Mouse (Mus musculus) lung, postnatal 0 days (tissue): ENCODE data around the gene Grid2. TPM values are rescaled to one million over a fixed set of nuclear protein-coding genes. Genes with fewer than 3 reads are reported as not detected.

Source experiments
- ATAC-seq: fragments of 200-750 bp; cut with Nextera tagmentation; 2 replicates; pipeline ENCODE4 v1.8.0; 2017; ENCODE audit warnings: moderate library complexity
- DNase-seq: peaks from one replicate; pipeline ENCODE4 v3.0.0-alpha.2; 2016; ENCODE audit warnings: low spot score
- H3K27ac ChIP-seq: fragments of 300-500 bp; sonication (generic); 2 replicates; pipeline ENCODE4 v1.5.1; 2014; ENCODE audit warnings: antibody characterized with exemption, mild to moderate bottlenecking, low read length, mixed read lengths
- H3K27me3 ChIP-seq: fragments of 300-500 bp; sonication (generic); replicated peaks from 2 replicates; pipeline ENCODE4 v1.6.1; 2014; ENCODE audit warnings: low read length, mixed read lengths; ENCODE audit not compliant: insufficient read depth
- H3K36me3 ChIP-seq: fragments of 300-500 bp; sonication (generic); 2 replicates; pipeline ENCODE4 v1.6.1; 2014; ENCODE audit warnings: low read length, mixed read lengths; ENCODE audit not compliant: insufficient read depth
- H3K4me1 ChIP-seq: fragments of 300-500 bp; sonication (generic); 2 replicates; pipeline ENCODE4 v1.6.1; 2014; ENCODE audit warnings: antibody characterized with exemption, low read depth, low read length, mixed read lengths; ENCODE audit not compliant: insufficient read depth
- H3K4me2 ChIP-seq: fragments of 300-500 bp; sonication (generic); replicated peaks from 2 replicates; pipeline ENCODE4 v1.6.1; 2014; ENCODE audit warnings: low read depth, mild to moderate bottlenecking, low read length, moderate library complexity, mixed read lengths
- H3K4me3 ChIP-seq: fragments of 300-500 bp; sonication (generic); 2 replicates; pipeline ENCODE4 v1.5.1; 2014; ENCODE audit warnings: low read depth, low read length
- H3K9ac ChIP-seq: fragments of 300-500 bp; sonication (generic); replicated peaks from 2 replicates; pipeline ENCODE4 v1.6.1; 2014; ENCODE audit warnings: low read depth, mild to moderate bottlenecking
- H3K9me3 ChIP-seq: fragments of 300-500 bp; sonication (generic); 2 replicates; pipeline ENCODE4 v1.6.1; 2016; ENCODE audit warnings: low read length, mixed read lengths
- CTCF ChIP-seq: IDR thresholded peaks from 2 replicates; pipeline ENCODE4 v1.5.1; 2016; ENCODE audit warnings: antibody characterized with exemption, mild to moderate bottlenecking
- EP300 ChIP-seq: IDR thresholded peaks from 2 replicates; pipeline ENCODE4 v1.6.1; 2016; ENCODE audit warnings: antibody characterized with exemption, mild to moderate bottlenecking, control low read depth
- WGBS: fragments of 180-500 bp; shearing (Covaris S2); extraction: QIAGEN DNeasy Blood & Tissue Kit; methylation state at CpG from one replicate; pipeline ENCODE4 v1.1.7; 2014; 5-methylcytosine and 5-hydroxymethylcytosine counted together
- polyA plus RNA-seq: library from polyadenylated mRNA; unstranded; fragments of >200 nt; fragmentation: Nextera tagmentation; extraction: Ambion mirVana; gene quantifications from 2 replicates; pipeline ENCODE4 v1.2.1, GENCODE M21; 2015

Gene Grid2
- polyA plus RNA-seq, 1 experiment from 2014 or later: 0.45 TPM

DNA sequence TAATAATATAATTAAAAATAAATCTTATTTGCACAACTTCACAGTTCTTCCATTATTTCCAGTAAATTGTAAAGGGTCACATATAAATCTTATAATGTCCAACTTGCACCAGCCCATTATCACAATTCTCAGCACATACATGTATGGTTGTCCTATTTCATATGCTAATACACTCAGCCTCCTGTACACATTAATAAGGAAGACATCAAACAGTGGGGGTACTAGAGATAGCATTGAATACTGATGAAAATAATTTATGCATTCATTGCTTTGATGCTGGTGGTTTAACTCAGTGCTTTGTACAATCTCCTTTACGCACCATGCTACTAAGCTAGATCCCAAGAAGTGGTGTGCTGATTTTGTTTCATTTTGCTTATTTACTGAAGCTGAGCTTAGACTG is 446.0 kb downstream of the Grid2 start:
- Histone ChIP-seq H3K4me1 (no peaks in the 10 kb centered on the region), H3K9ac (no peak overlapping the region), H3K9me3 (no peaks in the 10 kb centered on the region), H3K4me2 (no peak overlapping the region), H3K27ac (no peak overlapping the region), H3K4me3 (no peak overlapping the region), H3K36me3 (no peaks in the 10 kb centered on the region), H3K27me3 (no peaks in the 10 kb centered on the region)
- no peak for ATAC-seq
- 90% methylated on average over 1 of the region's 1 CpGs for WGBS
- DNase-seq: no peak
- TF ChIP-seq CTCF (no peak), EP300 (no peak)

DNA sequence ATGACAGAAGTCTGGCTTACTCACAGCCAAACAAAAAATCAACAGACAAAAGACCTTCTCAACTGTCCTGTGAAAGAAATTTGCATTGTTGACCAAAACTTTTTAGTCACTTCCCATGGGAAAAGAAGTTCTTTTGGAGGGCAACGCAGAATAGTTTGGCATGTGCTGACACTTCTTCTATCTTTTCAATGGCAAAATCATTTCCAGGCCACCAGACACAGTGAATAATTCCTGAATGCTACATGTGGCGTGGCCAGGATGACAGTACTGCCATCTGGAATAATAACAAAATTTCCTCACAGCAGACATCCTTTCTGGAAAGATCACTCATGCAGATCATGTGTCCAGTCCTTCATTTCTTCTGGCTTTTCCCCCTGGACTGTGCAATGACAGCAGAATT is 478.1 kb downstream of the Grid2 start:
- Histone ChIP-seq H3K4me3 (no peak overlapping the region), H3K27me3 (no peaks in the 10 kb centered on the region), H3K9me3 (no peaks in the 10 kb centered on the region), H3K9ac (no peak overlapping the region), H3K4me2 (no peak overlapping the region), H3K4me1 (no peaks in the 10 kb centered on the region), H3K27ac (no peak overlapping the region), H3K36me3 (no peaks in the 10 kb centered on the region)
- ATAC-seq (no peak), DNase-seq (no peak)
- TF ChIP-seq EP300: no peak
- no peak for TF ChIP-seq CTCF
- 49% methylated on average over 2 of the region's 2 CpGs for whole genome bisulfite sequencing

DNA sequence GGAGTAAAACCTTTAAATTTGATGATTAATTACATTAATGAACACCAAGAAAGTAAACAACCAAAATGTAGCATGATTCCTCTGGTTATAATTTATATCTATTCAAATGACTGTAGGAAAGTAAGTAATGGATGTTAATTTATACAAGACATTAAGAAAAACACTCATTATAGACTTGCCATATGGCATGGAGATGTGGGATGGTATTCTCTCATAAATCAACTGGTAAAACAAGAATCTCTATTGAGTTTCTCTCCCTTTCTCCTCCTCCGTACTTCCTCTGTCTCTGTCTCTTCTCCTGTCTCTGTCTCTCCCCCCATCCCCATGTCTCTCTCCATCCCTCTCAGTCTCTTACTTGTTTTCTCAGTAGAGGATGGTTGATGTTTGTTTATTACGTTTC is 506.9 kb downstream of the Grid2 start:
- Histone ChIP-seq H3K36me3 (no peaks in the 10 kb centered on the region), H3K9me3 (no peaks in the 10 kb centered on the region), H3K27ac (no peak overlapping the region), H3K4me3 (no peak overlapping the region), H3K4me2 (no peak overlapping the region), H3K27me3 (no peaks in the 10 kb centered on the region), H3K9ac (no peak overlapping the region), H3K4me1 (no peaks in the 10 kb centered on the region)
- TF ChIP-seq EP300 (no peak), CTCF (no peak)
- ATAC-seq (no peak), DNase-seq (no peak)
- WGBS: 72% methylated on average over 2 of the region's 2 CpGs

GRCm38 (mm10) chr6:63794679-63795078 is 539.0 kb downstream of the Grid2 start:
- Histone ChIP-seq H3K4me1 (no peaks in the 10 kb centered on the region), H3K9ac (no peak overlapping the region), H3K36me3 (no peaks in the 10 kb centered on the region), H3K27me3 (no peaks in the 10 kb centered on the region), H3K4me3 (no peak overlapping the region), H3K4me2 (no peak overlapping the region), H3K27ac (no peak overlapping the region), H3K9me3 (no peaks in the 10 kb centered on the region)
- ATAC-seq: no peak
- TF ChIP-seq CTCF (no peak), EP300 (no peak)
- no peak for DNase-seq

- DNase-seq: no peak
- no peak for TF ChIP-seq CTCF
- TF ChIP-seq EP300: no peak
- H3K36me3 ChIP-seq: no peaks in the 10 kb centered on the region
Observed at GRCm38 (mm10) chr6:63820236-63820635, 564.6 kb downstream of the Grid2 start.

DNA sequence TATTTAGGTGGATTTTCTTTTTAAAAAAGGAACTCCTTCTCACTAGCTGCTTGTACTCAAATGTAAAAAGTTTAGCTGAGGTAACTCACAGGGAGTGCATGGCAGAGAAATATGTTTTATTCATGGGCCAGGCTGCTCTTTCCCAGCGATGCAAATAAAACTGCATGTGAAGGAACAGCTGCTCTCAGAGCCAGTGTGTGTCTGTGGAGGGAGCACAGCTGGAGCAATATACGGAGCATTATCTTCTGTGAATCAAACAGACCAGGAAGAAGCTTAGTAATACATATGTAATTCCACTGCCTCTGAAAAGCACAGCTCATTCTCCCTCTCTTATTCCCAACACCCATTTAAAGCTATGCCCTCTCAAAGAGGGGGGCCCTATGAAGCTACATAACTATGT is 607.0 kb downstream of the Grid2 start:
- ATAC-seq (no peak), DNase-seq (peak; percentile 16)
- WGBS: 35% methylated on average over 2 of the region's 2 CpGs

More at GRCm38 (mm10) chr6:63820236-63820635, 564.6 kb downstream of the Grid2 start:
- Histone ChIP-seq H3K4me2 (no peak overlapping the region), H3K9ac (no peak overlapping the region), H3K27ac (no peak overlapping the region), H3K9me3 (no peaks in the 10 kb centered on the region), H3K4me3 (no peak overlapping the region), H3K27me3 (no peaks in the 10 kb centered on the region), H3K4me1 (no peaks in the 10 kb centered on the region)
- WGBS: 82% methylated on average over 5 of the region's 5 CpGs
- ATAC-seq: no peak

More for the DNA sequence above, 607.0 kb downstream of the Grid2 start:
- H3K27me3 ChIP-seq: no peaks in the 10 kb centered on the region
- no peak for TF ChIP-seq EP300
- no peak for TF ChIP-seq CTCF
- no peak overlapping the region for H3K9ac ChIP-seq
- H3K4me2 ChIP-seq: no peak overlapping the region
- no peaks in the 10 kb centered on the region for H3K4me1 ChIP-seq
- no peak overlapping the region for H3K4me3 ChIP-seq
- no peaks in the 10 kb centered on the region for H3K9me3 ChIP-seq
- H3K27ac ChIP-seq: no peak overlapping the region
- H3K36me3 ChIP-seq: no peaks in the 10 kb centered on the region
